Mouse (Mus musculus): ENCODE measurements at regions not wholly inside any gene's neighbourhood (a gene's known extent, or its start where the extent isn't known, plus 50 kb on each side); places are given as distances from the start of the nearest gene placed in this dataset.

DNA sequence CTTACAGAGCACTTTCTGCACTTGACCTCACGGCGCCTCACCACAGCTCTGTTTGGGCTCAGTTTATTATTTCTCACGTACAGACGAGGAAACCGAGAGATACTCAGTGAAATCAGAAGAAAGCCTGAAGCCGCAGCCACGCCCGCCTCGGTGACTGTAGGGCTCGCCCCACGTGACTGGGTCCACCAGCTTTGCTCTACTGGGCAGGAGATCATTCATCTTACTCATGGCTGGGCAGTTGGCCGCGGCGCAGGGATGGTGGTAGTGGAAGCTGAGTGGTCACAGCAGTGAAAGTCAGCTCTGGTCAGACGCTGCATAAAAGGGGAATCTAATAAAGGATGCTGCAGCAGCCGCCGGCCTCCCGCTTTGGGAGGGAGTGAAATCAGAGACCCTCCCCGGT is 135.2 kb upstream of the Tsc22d1 start:
- Histone ChIP-seq H3K27ac (no peak overlapping the region), H3K9ac (no peak overlapping the region), H3K9me3 (no peaks in the 10 kb centered on the region), H3K4me1 (replicated peaks) (no peaks in the 10 kb centered on the region), H3K27me3 (replicated peaks) (no peaks in the 10 kb centered on the region), H3K4me2 (replicated peaks) (no peak overlapping the region), H3K4me3 (replicated peaks) (no peak overlapping the region), H3K36me3 (no peaks in the 10 kb centered on the region)
- ATAC-seq = no peak
- WGBS = 76% methylated on average over 19 of the region's 19 CpGs

DNA sequence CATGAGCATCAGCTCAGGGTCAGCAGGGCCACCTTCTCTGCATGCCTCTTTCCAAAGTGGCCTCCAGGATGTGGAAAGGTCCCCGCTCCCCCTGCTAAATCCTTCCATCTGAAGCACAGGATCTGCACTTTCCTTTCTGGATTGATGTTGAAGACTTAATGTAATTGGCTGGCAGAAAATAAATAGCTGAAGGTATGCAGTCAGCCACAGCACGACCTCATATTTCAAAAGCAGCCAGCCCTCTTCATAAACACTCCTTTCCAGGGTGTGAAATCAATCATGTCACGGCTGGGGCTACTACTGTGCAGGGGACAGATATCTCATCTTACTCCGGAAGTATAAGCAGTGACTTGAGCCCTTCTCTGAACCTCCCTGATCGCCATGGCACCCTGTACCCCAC is 132.9 kb upstream of the Tsc22d1 start:
- no peak overlapping the region for H3K27ac ChIP-seq
- H3K4me1 ChIP-seq (replicated peaks) = no peaks in the 10 kb centered on the region
- H3K4me3 ChIP-seq (replicated peaks) = no peak overlapping the region
- H3K4me2 ChIP-seq (replicated peaks) = no peak overlapping the region
- 33% methylated on average over 5 of the region's 5 CpGs for WGBS
- H3K9ac ChIP-seq = no peak overlapping the region
- H3K36me3 ChIP-seq = no peaks in the 10 kb centered on the region
- no peak for ATAC-seq
- H3K27me3 ChIP-seq (replicated peaks) = no peaks in the 10 kb centered on the region
- H3K9me3 ChIP-seq = no peaks in the 10 kb centered on the region

DNA sequence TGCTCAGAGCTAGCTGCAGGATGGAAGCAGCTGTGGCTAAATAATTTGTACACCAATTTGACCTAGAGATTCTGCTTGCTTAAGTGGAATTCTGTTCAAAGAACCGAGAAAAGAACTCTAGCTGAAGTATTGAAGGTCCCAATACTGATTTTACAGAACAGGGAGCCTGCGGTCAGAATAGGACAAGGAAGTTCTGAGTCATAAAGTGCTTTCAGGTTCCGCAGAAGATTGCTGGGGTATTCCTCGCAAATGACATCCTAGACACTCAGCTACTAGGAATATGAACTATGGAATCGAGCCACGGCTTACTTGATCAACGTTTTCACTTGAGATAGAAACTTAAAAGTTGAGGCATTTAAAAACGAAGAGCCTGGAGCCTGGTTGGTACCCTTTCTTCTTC is 127.0 kb upstream of the Tsc22d1 start:
- Histone ChIP-seq H3K27me3 (replicated peaks) (no peaks in the 10 kb centered on the region), H3K27ac (no peak overlapping the region), H3K9me3 (no peaks in the 10 kb centered on the region), H3K9ac (no peak overlapping the region), H3K4me1 (replicated peaks) (no peaks in the 10 kb centered on the region), H3K36me3 (no peaks in the 10 kb centered on the region), H3K4me2 (replicated peaks) (no peak overlapping the region), H3K4me3 (replicated peaks) (no peak overlapping the region)
- 87% methylated on average over 8 of the region's 8 CpGs for whole genome bisulfite sequencing
- no peak for ATAC-seq

GRCm38 (mm10) chr14:76290401-76291018 is 124.3 kb upstream of the Tsc22d1 start:
- H3K9me3 ChIP-seq = no peaks in the 10 kb centered on the region
- H3K27me3 ChIP-seq (replicated peaks) = no peaks in the 10 kb centered on the region
- no peaks in the 10 kb centered on the region for H3K4me1 ChIP-seq (replicated peaks)
- H3K27ac ChIP-seq = no peak overlapping the region
- 76% methylated on average over 9 of the region's 9 CpGs for WGBS
- peak; percentile 56; the same call in 1 of the 2 replicates for ATAC-seq
- H3K4me2 ChIP-seq (replicated peaks) = no peak overlapping the region
- H3K9ac ChIP-seq = no peak overlapping the region
- H3K36me3 ChIP-seq = no peaks in the 10 kb centered on the region
- no peak overlapping the region for H3K4me3 ChIP-seq (replicated peaks)

DNA sequence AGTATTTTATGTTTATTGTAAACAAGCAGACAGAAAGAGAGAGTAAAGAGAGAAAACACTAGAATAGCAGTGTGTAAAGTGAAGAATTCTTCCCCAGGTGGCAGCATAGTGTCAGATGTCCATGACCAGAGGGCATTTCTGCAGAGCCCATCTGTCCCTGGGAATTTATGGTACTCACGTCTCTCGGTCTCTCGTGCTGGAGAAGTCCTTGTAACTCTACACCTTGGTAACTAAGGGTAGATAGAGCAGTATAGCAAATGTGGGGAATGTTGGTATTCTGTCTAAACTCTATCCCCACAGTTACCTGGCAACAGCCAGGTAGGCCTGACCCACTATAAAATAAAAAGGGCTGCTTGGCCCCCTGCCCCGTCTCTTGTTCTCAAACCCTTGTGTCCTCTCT is 122.5 kb upstream of the Tsc22d1 start:
- Histone ChIP-seq H3K27me3 (replicated peaks) (no peaks in the 10 kb centered on the region), H3K27ac (no peak overlapping the region), H3K36me3 (no peaks in the 10 kb centered on the region), H3K9me3 (no peaks in the 10 kb centered on the region), H3K4me1 (replicated peaks) (no peaks in the 10 kb centered on the region), H3K9ac (no peak overlapping the region), H3K4me2 (replicated peaks) (no peak overlapping the region), H3K4me3 (replicated peaks) (no peak overlapping the region)
- ATAC-seq = no peak
- 28% methylated on average over 4 of the region's 4 CpGs for WGBS

DNA sequence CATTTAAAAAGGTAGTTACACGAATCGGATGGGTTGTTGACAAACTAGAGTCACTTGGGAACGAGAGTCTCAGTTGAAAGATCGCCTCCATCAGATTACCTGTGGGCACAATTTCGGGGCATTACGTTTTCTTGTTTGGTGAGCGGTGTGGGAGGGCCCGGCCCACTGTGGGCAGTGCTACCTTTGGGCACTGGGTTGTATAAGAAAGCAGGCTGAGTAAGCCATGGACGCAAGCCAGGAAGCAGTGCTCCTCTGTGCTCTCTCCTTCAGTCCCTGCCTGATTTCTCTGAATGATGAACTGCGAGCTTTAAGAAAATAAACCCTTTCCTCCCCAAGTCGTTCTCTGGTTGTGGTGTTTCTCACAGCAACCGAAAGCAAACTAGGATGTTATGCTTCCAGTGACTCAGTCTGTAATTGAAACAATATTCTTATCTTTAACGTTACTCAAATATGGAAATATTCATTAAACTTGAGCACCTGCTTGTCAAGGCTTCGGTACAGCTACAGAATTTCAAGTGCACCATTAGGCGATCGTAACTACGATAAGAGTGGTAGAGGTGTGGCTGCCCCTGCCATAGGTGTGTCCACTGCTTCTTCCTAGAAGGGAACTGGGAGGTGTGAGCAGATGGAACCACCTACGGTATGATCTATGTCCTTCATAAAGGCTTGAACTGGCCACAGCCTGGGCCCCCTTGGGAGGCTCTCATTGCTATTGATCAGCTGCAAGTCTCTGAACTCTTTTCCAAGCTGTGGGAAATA is 119.2 kb upstream of the Tsc22d1 start:
- H3K4me2 ChIP-seq (replicated peaks) = no peak overlapping the region
- 77% methylated on average over 18 of the region's 18 CpGs for WGBS
- ATAC-seq = no peak

DNA sequence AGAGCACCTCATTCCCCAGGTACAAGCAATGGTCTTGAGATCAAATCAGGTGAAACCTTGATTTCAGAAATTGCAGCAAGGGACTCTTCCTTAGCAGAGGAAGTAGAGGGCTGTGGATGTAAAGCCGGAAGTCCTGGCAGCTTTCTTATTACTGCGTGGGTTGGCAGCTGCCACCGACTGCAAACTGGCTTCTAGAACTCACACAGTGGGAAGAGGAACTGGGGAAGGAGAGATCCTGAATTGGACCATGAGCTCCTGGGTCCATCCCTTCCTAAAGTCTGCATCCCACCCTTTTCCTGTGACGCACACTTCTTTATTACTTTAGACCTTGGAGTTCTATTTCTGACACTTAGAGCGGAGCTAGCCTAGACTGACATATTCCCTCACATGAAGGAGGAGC is 116.9 kb upstream of the Tsc22d1 start:
- no peak overlapping the region for H3K4me2 ChIP-seq (replicated peaks)
- no peaks in the 10 kb centered on the region for H3K9me3 ChIP-seq
- no peak overlapping the region for H3K9ac ChIP-seq
- H3K4me1 ChIP-seq (replicated peaks) = no peaks in the 10 kb centered on the region
- H3K27ac ChIP-seq = no peak overlapping the region
- H3K27me3 ChIP-seq (replicated peaks) = no peaks in the 10 kb centered on the region
- H3K36me3 ChIP-seq = no peaks in the 10 kb centered on the region
- no peak overlapping the region for H3K4me3 ChIP-seq (replicated peaks)
- no peak for ATAC-seq
- WGBS = 87% methylated on average over 5 of the region's 5 CpGs

More for the DNA sequence above, 119.2 kb upstream of the Tsc22d1 start:
- Histone ChIP-seq H3K27me3 (replicated peaks) (no peaks in the 10 kb centered on the region), H3K4me1 (replicated peaks) (no peaks in the 10 kb centered on the region), H3K4me3 (replicated peaks) (no peak overlapping the region), H3K9me3 (no peaks in the 10 kb centered on the region), H3K36me3 (no peaks in the 10 kb centered on the region), H3K9ac (no peak overlapping the region), H3K27ac (no peak overlapping the region)

- H3K4me1 ChIP-seq (replicated peaks) = no peaks in the 10 kb centered on the region
- no peak overlapping the region for H3K9ac ChIP-seq
- H3K9me3 ChIP-seq = no peaks in the 10 kb centered on the region
- H3K27ac ChIP-seq = no peak overlapping the region
- H3K36me3 ChIP-seq = no peaks in the 10 kb centered on the region
- no peak overlapping the region for H3K4me2 ChIP-seq (replicated peaks)
- no peak for ATAC-seq
- H3K27me3 ChIP-seq (replicated peaks) = no peaks in the 10 kb centered on the region
- 62% methylated on average over 11 of the region's 11 CpGs for WGBS
- no peak overlapping the region for H3K4me3 ChIP-seq (replicated peaks)
These were observed 112.3 kb upstream of the Tsc22d1 start for GRCm38 (mm10) chr14:76302322-76302991.

DNA sequence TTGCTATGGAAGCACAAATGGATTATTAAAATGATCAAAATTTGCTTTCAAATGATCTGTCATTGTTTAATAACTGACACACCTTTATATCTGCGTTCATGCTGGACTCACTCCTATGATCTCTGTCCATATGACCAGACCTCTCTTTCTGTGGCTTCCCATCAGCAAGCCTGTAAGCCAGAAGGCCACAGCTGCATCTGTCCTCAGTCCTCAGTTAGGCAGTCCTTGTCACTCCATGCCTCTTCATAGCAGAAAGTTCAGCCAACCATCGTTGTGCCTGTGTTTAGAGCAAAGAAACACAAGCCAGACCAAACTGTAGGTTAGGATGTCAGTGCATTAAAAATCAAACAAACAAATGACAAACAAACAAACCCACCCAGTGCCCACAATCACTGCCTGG is 107.2 kb upstream of the Tsc22d1 start:
- Histone ChIP-seq H3K4me2 (replicated peaks) (no peak overlapping the region), H3K9ac (no peak overlapping the region), H3K36me3 (no peaks in the 10 kb centered on the region), H3K4me1 (replicated peaks) (no peaks in the 10 kb centered on the region), H3K4me3 (replicated peaks) (no peak overlapping the region), H3K27ac (no peak overlapping the region), H3K9me3 (no peaks in the 10 kb centered on the region), H3K27me3 (replicated peaks) (no peaks in the 10 kb centered on the region)
- ATAC-seq = no peak
- WGBS = 65% methylated on average over 2 of the region's 2 CpGs

DNA sequence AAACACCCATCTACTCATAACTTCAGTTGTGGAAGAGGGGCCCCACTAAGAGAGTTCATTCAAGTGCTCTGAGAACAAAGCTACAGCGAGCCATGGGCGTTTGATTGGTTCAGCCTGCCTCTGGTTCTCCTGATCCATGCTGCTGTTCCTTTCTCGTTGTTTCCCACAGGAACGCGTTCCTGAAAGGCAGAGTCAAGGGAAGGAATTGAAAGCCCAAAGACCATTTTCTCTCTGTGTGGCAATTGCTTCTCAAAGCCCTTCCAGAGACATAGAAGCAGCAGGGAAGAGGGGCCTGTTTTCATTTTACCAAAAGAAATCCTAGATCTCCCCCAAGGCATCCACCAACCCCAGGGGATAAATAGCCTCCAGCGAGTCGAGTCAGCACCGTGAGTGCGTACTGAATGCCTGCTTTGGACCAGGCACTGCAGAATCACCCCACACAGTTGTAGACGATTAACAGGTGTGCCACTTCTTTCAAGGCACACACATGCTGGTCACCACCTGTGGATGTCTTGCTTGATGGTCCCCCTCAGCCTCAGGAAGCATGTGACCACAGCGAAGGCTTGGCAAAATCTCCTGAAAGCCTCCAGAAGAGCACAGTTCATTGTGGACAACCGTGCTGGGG is 106.5 kb upstream of the Tsc22d1 start:
- no peak for ATAC-seq
- Histone ChIP-seq H3K9ac (no peak overlapping the region), H3K4me2 (replicated peaks) (peak overlapping the region; percentile 38), H3K9me3 (no peaks in the 10 kb centered on the region), H3K4me1 (replicated peaks) (no peaks in the 10 kb centered on the region), H3K4me3 (replicated peaks) (peak overlapping the region; percentile 4; the same call in 1 of the 2 replicates), H3K27ac (no peak overlapping the region), H3K36me3 (no peaks in the 10 kb centered on the region), H3K27me3 (replicated peaks) (no peaks in the 10 kb centered on the region)
- 41% methylated on average over 12 of the region's 12 CpGs for WGBS

GRCm38 (mm10) chr14:76309606-76310005 is 105.2 kb upstream of the Tsc22d1 start:
- Histone ChIP-seq H3K9me3 (no peaks in the 10 kb centered on the region), H3K27ac (no peak overlapping the region), H3K27me3 (replicated peaks) (no peaks in the 10 kb centered on the region), H3K9ac (no peak overlapping the region), H3K4me1 (replicated peaks) (no peaks in the 10 kb centered on the region), H3K36me3 (no peaks in the 10 kb centered on the region), H3K4me3 (replicated peaks) (no peak overlapping the region), H3K4me2 (replicated peaks) (no peak overlapping the region)
- 46% methylated on average over 4 of the region's 4 CpGs for WGBS
- no peak for ATAC-seq

- Histone ChIP-seq H3K9me3 (no peaks in the 10 kb centered on the region), H3K27me3 (replicated peaks) (no peaks in the 10 kb centered on the region), H3K36me3 (no peaks in the 10 kb centered on the region), H3K4me2 (replicated peaks) (no peak overlapping the region), H3K27ac (no peak overlapping the region), H3K9ac (no peak overlapping the region), H3K4me3 (replicated peaks) (no peak overlapping the region), H3K4me1 (replicated peaks) (no peaks in the 10 kb centered on the region)
- no peak; the same call in 1 of the 2 replicates for ATAC-seq
- 69% methylated on average over 6 of the region's 6 CpGs for WGBS
These were observed 104.5 kb upstream of the Tsc22d1 start for GRCm38 (mm10) chr14:76310278-76310677.
